ENCODE assay signal across 10 mouse cellular contexts in the genomic region with DNA sequence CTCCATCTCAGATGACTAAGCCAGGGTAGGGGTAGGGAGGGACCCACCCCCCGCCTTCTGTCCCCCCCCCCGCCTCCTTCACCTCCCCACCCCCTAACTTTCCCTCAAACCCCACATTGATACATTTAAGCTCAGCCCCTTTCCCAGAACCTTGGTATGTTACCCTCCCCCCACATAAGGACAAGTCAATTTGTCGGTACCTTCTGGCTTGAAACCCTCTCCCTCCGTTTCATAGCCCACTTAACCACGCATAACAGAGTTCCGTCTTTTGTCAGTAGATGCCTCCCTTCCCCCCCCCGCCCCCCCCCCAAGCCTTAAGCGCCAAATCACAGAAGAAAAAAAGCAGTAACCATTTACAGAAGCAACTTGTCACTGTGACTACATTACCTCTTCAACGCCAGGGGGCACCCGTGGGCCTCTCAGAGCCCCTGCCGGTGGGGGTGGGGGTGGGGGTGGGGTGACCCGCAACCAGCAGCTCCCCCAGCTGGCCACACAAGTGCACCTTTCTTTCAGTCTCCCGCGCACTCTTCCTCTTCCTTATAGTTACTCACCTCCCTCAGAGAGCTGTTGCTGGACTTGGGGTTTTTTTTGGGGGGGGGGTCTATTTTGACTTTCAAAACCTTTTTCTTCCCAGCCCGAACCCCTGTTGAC. TPM values are rescaled to one million over a fixed set of nuclear protein-coding genes. Genes with fewer than 3 reads are reported as not detected.
A peak's percentile ranks its signal among the peaks of the same experiment; 100 is the strongest.
DNase-seq lines count a peak whose midpoint lies in the region; ATAC-seq lines count a peak whose summit lies in the region.
"Had no signal": no experiment of that assay in that cellular context is flagged by ENCODE, and none has a peak within 500 bp of the region (broad histone marks: within the 10 kb centered on the region; RNA-seq: fewer than 3 reads in every experiment).

No protein-coding gene starts in this region.

- ATAC-seq in embryonic facial prominence, embryonic 15.5 days (ENCODE audit: insufficient number of reproducible peaks, low FRiP score, low TSS enrichment, low read depth): no peak; the same call in 1 of the 2 replicates
- ATAC-seq in limb, embryonic 12.5 days (ENCODE audit: insufficient number of reproducible peaks, insufficient read depth, low FRiP score, low TSS enrichment, low read depth): peak; percentile 58; the same call in 1 of the 2 replicates
- peak; percentile 66 for ATAC-seq in midbrain, embryonic 12.5 days (ENCODE audit: low FRiP score, low read depth)
- peak; percentile 33; the same call in 1 of the 2 replicates for ATAC-seq in stomach, embryonic 15.5 days (ENCODE audit: insufficient read depth, low FRiP score, low read depth)
- ATAC-seq: Patski had no signal

- H3K4me3 ChIP-seq in embryonic facial prominence, embryonic 15.5 days (replicated peaks): 0 out of 2 replicates have a peak overlapping the region, but pooled peaks have one; percentile 11
- peak overlapping the region; percentile 42 for H3K4me3 ChIP-seq in limb, embryonic 12.5 days (replicated peaks)
- peak overlapping the region; percentile 40 for H3K4me3 ChIP-seq in midbrain, embryonic 12.5 days
- H3K4me3 ChIP-seq in stomach, embryonic 15.5 days (replicated peaks): no peak overlapping the region

- no peaks in the 10 kb centered on the region for H3K36me3 ChIP-seq in embryonic facial prominence, embryonic 15.5 days
- H3K36me3 ChIP-seq in limb, embryonic 12.5 days: no peaks in the 10 kb centered on the region
- no peaks in the 10 kb centered on the region for H3K36me3 ChIP-seq in midbrain, embryonic 12.5 days
- no peaks in the 10 kb centered on the region for H3K36me3 ChIP-seq in stomach, embryonic 15.5 days

- H3K27ac ChIP-seq in embryonic facial prominence, embryonic 15.5 days (replicated peaks): no peak overlapping the region
- H3K27ac ChIP-seq in limb, embryonic 12.5 days: no peak overlapping the region
- H3K27ac ChIP-seq in midbrain, embryonic 12.5 days (replicated peaks): no peak overlapping the region
- no peak overlapping the region for H3K27ac ChIP-seq in stomach, embryonic 15.5 days
- H3K27ac ChIP-seq: macrophage had no signal

- peak overlapping the region; percentile 78 for H3K4me2 ChIP-seq in embryonic facial prominence, embryonic 15.5 days (replicated peaks)
- peak overlapping the region; percentile 65 for H3K4me2 ChIP-seq in limb, embryonic 12.5 days
- peak overlapping the region; percentile 59 for H3K4me2 ChIP-seq in midbrain, embryonic 12.5 days (replicated peaks)
- H3K4me2 ChIP-seq in stomach, embryonic 15.5 days: peak overlapping the region; percentile 76; the same call in 1 of the 2 replicates

- no peaks in the 10 kb centered on the region for H3K4me1 ChIP-seq in embryonic facial prominence, embryonic 15.5 days
- H3K4me1 ChIP-seq in limb, embryonic 12.5 days (replicated peaks): no peaks in the 10 kb centered on the region
- H3K4me1 ChIP-seq in midbrain, embryonic 12.5 days: no peaks in the 10 kb centered on the region
- H3K4me1 ChIP-seq in stomach, embryonic 15.5 days: no peaks in the 10 kb centered on the region

- 9% methylated on average over 11 of the region's 15 CpGs for WGBS in embryonic facial prominence, embryonic 15.5 days
- WGBS in limb, embryonic 12.5 days: 17% methylated on average over 14 of the region's 15 CpGs
- 12% methylated on average over 13 of the region's 15 CpGs for WGBS in midbrain, embryonic 12.5 days
- WGBS in stomach, embryonic 15.5 days: 20% methylated on average over 13 of the region's 15 CpGs

- H3K9me3 ChIP-seq in embryonic facial prominence, embryonic 15.5 days (replicated peaks): peaks cover 4% of the 10 kb centered on the region; the same call in 1 of the 2 replicates
- H3K9me3 ChIP-seq in limb, embryonic 12.5 days: peaks cover 5% of the 10 kb centered on the region
- H3K9me3 ChIP-seq in midbrain, embryonic 12.5 days: peaks cover 4% of the 10 kb centered on the region; the same call in 1 of the 2 replicates
- H3K9me3 ChIP-seq in stomach, embryonic 15.5 days: no peaks in the 10 kb centered on the region

- DNase-seq in kidney, adult 18-20 months: peak; percentile 47
- no peak for DNase-seq in kidney, adult 11 months
- peak; percentile 85 for DNase-seq in adrenal gland, postnatal 14 days
- peak; percentile 68 for DNase-seq in heart, postnatal 4 days

- H3K27me3 ChIP-seq in embryonic facial prominence, embryonic 15.5 days: no peaks in the 10 kb centered on the region
- no peaks in the 10 kb centered on the region for H3K27me3 ChIP-seq in limb, embryonic 12.5 days
- H3K27me3 ChIP-seq in midbrain, embryonic 12.5 days: no peaks in the 10 kb centered on the region
- no peaks in the 10 kb centered on the region for H3K27me3 ChIP-seq in stomach, embryonic 15.5 days (replicated peaks)

- H3K9ac ChIP-seq in embryonic facial prominence, embryonic 15.5 days: no peak overlapping the region
- H3K9ac ChIP-seq in limb, embryonic 12.5 days (replicated peaks): no peak overlapping the region
- H3K9ac ChIP-seq in midbrain, embryonic 12.5 days (replicated peaks): no peak overlapping the region
- H3K9ac ChIP-seq in stomach, embryonic 15.5 days: no peak overlapping the region

RNA-seq across cellular contexts. Expression of gene Zbtb33, which starts 7.9 kb away (rescaled TPM):
- 29.4 and 30.3 TPM in 2 replicates for total RNA-seq in adrenal gland, postnatal 14 days (2021)
- 3.6 and 3.9 TPM in 2 replicates for polyA plus RNA-seq in embryonic facial prominence, embryonic 15.5 days (2015; fragmentation: Nextera tagmentation; extraction: Ambion mirVana)
- 10 to 100 TPM; 13.7 to 14.5 TPM for total RNA-seq in heart, postnatal 4 days (2021)
- polyA plus RNA-seq in limb, embryonic 12.5 days (2016; fragmentation: Nextera tagmentation; extraction: Ambion mirVana): 3.9 and 4.4 TPM in 2 replicates
- 6.2 and 6.6 TPM in 2 replicates for polyA plus RNA-seq in midbrain, embryonic 12.5 days (2016; fragmentation: Nextera tagmentation; extraction: Ambion mirVana)
- polyA plus RNA-seq in stomach, embryonic 15.5 days (2015; fragmentation: Nextera tagmentation; extraction: Ambion mirVana): 3.6 and 3.9 TPM in 2 replicates
